Mouse (Mus musculus) cerebellum, adult 11-12 months (tissue): ENCODE results near the gene Dbp.
A peak's percentile ranks its signal among the peaks of the same experiment; 100 is the strongest.

Experiments used
- DNase-seq: peaks from one replicate; pipeline ENCODE4 v3.0.0; 2022

Gene Dbp

DNA sequence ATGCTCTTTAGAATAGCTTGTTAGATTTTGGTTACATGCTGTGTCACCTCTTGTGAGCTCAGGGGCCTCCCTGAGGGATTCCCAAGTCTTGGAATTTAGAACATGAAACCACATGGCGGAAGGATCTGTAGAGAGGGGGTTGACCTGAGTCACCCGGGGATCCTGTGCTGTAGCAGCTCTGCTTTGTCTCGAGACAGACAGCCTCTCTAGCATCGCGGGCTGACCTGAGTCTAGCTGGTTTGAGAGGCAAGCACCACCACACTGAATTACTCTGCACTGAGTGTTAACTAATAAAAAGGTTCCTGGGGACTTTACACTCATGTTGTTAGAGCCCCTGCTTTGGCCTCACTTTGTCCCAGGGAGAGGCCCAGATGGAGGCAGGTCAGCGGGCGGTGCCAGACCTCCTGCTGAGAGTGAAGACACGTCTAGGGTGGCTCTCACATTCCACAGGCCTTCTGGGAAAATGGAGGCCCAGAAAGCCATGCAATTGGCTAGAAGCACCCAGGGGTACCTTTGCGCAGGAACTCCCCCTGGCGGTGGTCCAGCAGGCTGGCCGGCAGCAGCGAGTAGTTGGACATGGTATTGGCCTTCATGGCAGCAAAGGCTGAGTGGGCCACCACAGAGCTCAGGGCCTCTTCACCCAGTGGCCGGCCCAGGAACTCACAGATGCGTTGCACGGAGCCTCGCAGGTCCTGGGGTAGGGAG lies 26.0 kb downstream of the Dbp start:
- DNase-seq, result no peak

DNA sequence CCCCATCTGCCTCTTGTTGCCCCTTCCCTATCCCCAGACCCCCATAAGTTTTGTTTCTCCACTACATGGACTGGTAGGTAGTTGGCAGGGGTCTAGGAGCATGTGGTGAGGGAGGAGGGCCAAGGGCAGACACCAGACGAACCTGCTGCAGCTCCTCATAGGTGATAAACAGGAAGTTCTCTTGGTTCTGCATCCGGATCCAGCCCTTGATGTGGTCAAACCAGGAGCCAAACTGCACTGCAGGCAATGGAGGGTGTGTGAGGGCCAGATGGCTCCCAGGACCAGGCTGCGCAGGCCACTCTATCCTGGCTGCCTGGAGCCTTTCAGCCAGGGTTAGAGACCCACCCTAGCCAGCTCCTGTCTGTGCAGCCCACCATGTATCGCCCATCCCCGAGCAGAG lies 28.6 kb downstream of the Dbp start:
- DNase-seq, result no peak

DNA sequence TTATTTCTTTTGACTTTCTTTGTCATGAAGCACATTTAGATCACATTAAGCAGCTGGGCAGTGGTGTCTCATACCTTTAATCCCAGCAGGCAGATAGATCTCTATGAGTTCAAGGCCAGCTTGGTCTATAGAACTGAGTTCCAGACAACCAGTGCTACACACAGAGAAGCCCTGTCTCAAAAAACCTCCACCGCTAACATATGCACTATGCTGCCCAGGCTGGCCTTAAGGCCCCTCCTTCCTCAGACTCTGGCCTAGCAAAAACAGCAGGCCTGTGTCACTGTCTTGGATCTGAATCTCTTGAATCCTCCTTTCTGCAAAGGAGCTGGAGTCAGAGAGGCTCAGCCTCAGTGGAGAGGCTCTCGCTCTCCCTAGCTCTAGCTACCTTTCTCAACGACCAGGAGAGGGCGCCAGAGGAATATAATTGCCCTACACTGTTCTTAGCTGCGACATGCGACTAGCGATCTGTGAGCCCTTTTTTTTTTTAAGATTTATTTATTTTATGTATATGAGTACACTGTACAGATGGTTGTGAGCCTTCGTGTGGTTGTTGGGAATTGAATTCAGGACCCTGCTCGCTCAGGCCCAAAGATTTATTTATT lies 34.4 kb downstream of the Dbp start:
- peak; percentile 75 for DNase-seq

DNA sequence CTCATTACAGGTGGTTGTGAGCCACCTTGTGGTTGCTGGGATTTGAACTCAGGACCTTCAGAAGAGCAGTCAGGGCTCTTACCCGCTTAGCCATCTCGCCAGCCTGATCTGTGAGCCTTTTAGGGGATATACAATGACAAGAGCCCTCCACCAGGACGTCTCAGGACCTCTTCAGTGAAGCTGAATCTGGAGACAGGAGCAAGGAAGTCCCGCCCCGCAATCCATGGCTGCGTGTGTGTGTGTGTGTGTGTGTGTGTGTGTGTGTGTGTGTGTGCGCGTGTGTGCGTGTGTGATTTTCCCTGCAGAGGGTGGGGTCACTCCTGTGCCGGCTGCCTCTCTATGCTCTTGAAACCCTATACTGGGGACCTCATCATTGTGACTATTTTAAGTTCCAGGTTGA lies 34.9 kb downstream of the Dbp start:
- DNase-seq, result no peak

DNA sequence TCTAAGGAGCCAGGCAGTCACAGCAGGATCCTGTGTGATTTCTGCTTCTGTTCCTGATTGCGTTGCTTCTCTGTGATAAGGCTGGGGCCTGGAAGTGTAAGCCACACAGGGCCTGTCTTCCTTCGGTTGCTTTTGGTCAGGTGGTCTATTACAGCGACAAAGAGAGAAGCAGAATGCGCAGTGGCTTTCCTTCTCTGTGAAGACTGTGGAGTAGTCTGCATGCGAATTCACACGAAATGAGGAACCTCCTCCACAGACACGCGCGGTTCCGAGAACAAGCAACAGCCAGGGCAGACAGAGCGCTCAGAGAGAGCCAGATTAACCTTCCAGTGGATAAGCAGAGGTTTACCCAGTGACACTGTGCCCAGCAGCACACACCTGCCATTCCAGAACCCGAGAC lies 36.4 kb downstream of the Dbp start:
- DNase-seq, result no peak

DNA sequence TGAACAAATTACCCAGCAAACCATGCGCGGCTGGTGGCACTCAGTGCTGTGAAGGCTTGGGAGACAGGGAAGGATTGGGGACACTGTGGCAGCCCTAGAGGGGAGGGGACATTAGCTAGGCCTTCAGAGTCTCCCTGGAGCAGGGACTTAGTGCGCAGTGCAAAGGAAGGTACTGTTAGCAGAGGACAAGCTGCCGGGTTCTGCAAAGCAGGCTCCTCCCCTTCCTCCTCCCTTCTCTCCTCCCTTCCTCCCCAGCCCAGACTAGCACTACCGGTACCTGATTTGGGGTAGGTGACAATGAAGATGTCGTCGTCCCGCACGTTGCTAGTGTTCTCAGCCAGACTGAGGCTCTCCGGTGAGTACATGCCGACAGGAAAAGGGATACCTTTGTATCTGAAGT lies 36.9 kb downstream of the Dbp start:
- no peak for DNase-seq

DNA sequence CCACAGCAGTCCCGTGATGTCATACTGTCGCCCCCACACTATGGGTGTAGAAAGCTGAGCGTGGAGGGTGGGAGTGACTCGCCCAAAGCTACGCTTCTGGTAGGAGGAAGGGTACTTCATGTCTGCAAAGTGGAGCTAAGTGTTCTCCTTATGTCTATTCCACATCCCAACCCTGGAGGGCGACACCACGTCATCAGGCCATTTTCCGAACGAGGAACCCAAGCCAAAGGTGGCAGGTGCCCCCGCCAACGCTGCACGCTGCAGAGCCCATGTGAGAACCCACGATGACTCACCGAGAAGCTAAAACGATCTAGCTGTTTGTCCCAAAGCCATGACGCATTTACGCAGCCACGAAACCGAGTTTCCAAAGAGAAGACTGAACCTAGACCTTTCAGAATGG lies 37.5 kb downstream of the Dbp start:
- no peak for DNase-seq

DNA sequence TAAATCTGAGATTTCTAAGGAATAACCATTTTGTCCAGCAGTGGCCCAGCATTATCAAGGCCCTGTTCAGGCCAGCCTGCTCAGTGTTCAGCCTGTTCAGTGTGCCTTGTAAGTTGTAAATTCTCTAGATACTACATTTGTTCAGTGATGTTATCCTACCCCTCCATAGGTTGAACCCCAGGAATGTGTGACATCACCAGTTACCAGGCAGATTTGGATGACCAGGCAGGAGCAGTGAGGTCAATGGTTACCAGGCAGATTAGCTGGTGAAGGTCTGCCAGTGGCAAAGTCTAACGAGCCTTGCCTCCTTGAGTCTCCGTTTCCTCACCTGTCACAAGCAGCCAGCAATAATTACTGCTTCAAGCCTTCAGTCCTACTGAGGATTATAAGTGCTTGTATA lies 39.5 kb downstream of the Dbp start:
- DNase-seq, result peak; percentile 73

DNA sequence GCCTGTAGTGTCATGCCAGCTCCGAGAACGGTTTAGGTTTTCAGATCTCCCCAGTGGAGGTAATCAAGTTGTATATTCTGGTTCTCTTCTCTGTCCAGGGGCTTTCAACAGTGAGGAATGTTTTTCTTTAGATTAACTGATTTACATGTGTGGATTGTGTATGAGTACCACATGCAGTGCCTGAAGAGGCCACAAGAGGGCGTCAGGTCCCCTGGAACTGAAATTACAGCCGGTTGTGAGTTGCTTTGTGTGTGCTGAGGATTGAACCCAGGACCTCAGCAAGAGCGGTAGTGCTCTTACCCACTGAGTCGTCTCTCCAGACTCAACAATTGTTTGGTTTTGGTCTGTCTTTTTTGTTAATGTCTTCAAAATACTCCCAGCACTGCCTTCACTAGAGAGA lies 41.6 kb downstream of the Dbp start:
- DNase-seq, result no peak

DNA sequence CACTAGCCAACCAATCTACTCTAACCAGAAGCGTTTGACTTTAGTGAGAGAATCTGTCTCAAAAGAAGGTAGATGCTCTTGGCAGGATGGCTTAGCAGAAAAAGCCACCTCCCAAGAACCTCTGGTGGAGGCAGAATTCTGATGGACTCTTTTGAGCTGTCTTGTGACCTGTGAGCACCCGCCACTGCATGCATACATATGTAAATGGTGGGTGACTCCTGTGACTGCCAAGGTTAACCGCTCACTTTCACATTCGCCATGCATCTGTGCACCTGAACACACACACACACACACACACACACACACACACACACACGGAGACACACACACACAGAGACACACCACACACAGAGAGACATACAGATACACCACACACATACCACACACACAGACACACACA lies 42.6 kb downstream of the Dbp start:
- no peak for DNase-seq

DNA sequence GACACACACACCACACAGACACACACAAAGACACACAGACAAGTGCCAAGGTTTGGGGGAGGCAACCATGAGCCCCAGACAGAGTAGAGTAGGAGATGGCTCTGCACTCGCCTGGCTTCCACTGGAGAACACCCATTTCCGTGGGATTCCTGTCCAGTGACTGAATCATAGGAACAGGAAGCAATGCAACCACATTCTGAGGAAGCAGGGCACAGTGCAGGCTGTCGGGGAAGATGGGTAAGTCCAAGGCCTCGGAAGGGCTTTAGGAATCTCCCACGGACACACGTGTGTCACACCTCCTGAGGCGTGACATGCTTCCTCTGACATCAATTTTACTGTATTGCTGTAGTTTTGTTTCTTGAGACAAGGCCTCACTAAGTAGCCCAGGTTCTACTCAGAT lies 43.2 kb downstream of the Dbp start:
- no peak for DNase-seq

DNA sequence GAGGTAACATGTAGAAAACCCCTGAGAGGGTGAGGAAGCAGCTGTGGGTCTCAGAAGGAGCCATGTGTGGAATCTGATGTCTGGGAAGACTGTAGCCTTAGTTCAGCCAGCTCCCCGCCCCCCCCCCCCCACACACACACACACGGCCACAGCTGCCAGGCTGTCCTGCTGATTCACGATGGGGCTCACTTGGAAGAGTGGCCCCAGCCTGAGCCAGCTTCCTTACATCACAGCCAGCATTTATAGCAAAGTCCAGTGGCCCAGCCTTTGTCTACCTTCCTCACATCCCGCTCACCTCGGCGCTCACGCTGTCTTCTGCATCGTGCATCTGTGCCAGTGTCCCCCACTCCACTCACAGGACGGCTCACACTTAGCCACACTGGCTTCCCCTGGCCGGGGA lies 44.5 kb downstream of the Dbp start:
- no peak for DNase-seq

DNA sequence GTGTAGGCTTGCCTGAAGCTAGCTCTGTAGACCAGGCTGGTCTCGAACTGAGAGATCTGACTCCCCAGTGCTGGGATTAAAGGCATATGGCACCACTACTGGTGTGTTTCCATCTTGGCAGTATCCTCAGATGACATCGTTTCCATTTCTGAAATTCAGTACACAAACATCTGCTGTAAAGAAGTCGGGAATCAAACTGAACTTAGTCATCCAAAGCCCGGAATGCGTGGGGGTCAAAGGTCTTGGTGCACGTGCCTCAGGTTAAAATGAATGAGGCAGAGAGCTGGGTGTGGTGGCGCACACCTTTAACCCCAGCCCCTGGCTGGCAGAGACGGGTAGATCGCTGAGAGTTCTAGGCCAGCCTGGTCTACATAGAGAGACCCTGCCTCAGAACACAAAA lies 45.3 kb downstream of the Dbp start:
- DNase-seq, result no peak

DNA sequence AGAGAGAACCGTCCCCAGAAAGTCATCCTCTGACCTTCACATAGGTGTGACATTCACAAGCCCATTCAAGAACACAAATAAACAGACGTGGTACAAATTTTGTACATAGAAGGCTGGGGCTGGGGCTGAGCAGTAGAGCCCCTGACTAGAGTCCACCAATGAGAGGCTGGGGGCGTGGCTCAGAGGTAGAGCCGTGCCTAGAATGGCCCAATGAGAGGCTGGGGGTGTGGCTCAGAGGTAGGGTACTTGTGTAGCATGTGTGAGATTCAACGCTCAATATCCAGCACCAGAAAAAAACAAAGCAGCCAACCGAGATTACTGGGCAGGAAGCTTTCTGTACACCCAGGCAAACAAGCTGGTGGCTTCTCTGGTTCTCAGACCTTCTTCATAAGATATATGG lies 50.8 kb downstream of the Dbp start:
- DNase-seq, result no peak

DNA sequence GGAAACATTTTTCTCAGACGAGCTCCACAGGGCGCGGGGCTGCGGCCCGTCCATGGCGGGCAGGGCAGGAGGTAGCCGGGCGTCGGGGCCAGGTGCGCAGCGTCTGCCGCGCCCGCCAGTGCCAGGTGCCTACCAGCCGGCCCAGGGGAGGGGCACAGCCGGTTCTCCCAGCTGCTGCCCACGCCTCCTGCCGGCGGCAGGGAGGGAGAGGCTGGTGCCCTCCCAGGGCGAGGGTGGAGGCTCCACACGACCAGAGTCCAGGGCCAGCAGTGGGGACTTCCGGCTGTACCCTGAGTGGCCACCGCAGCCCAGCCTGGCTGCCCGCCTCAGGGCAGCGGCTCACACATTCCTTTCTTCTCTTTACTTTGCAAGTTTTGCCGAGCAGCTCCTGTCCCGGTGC lies 54.5 kb downstream of the Dbp start:
- no peak for DNase-seq
